Mouse (Mus musculus) megakaryocyte, adult 5-6 weeks (primary cell): ENCODE measurements around the gene Grhl3. TPM values are rescaled to one million over a fixed set of nuclear protein-coding genes. Genes with fewer than 3 reads are reported as not detected.

Experiments used
- ATAC-seq: 2 replicates; pipeline ENCODE4 v1.8.0; 2016; ENCODE audit warnings: mild to moderate bottlenecking, inconsistent platforms; ENCODE audit not compliant: poor library complexity, severe bottlenecking
- total RNA-seq, 2 experiments: library from RNA; stranded (forward) in 1 of 2; stranded (reverse) in 1 of 2; fragments of 153-499, 151-499 nt in 1 of 2; fragments of 221-1000, 200-1000 nt in 1 of 2; gene quantifications; 2 replicates each; pipeline versions ENCODE4 v1.2.3 to v1.2.4; 2015 to 2017

Gene Grhl3
- total RNA-seq, 2 experiments from 2014 or later: not detected

DNA sequence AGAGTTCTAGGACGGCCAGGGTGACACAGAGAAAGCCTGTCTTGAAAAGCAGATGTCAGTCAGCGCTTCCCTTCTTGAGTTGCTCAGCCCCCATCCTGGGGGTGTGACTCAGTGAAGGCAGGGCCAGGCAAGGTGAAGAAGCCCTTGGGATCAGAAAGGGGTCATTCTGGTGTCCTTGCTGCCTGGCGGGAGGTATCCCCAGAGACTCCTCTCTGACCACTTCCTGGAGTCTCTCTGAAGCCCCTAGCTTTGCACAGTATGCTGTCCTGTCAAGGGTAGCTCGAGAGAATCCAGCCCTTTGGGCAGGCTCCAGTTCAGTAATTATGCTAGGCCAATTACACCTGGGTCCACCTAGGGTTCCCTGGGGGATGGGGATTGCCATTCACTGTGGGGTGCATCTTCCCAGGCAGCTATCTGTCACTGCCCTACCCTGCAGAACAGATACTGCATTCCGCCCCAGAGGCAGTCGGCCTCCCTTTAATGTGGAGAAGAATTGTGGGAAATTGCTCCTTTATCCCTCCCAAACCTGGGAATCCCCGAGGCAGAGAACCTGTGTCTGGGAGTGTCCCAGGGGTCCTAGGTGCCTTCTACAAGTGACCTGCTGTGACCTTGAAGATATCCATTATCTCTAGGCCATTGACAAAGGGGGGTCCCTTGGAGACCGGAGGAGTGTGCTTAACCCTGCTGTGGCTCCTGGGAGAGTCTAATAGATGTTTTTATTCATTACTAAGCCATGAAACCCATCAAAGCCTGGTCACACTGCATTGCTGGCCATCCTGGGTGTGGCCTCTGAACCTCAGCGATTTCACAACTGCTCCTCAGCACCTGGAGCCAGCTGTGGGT lies 41.4 kb downstream of the Grhl3 start:
- ATAC-seq: no peak

DNA sequence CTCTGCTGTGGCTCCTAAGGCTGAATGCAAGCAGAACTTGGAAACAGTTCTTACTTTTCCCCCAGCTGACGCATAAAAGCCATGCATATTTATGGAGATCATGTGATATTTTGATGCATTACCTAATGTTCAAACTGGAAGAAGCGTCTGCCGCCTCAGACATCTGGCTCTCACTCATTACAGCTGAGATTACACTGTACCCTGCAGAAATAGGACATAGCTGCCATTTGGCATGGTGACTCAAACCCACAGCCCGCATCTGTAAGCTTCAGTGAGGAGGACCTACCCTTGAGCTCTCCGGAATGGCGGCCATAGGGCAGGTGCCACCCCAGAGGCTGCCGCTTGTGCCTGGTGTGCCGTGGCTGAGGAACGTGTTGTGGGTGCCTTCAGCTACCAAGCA lies 42.2 kb downstream of the Grhl3 start:
- ATAC-seq: no peak

- no peak for ATAC-seq
Observed at GRCm38 (mm10) chr4:135530270-135530669, 43.2 kb downstream of the Grhl3 start.

DNA sequence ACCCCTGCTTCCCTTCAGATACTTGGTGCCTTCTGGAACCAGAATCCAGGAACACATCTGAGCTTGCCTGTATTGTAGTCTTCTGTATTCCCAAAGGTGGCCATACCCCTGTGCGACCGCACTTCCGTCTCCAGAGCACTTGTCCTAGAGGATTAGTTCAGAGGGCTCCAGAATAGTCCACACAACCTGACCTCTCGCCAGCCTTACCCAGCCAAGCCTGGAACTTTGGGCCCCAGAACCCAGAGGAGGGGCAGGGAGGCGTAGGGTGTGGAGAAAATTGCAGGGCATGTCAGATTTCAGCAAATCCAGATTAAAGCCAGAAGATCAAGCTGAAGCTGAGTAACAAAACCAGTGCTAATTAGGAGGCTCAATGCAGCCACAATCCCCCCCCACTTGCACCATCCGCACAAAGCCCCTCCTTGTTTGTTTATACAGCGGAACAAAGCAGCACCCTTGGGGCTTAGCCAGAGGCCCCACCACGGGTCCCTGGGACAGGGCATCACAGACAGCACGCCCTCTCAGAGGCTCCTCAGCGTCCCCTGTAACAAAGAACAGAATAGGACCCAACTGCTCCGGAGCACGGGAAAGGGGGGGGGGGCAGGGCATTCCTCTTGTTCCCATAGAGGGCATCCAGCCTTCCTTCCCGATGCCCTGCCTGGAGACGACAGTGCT lies 47.3 kb downstream of the Grhl3 start:
- ATAC-seq: no peak

- no peak for ATAC-seq
Observed at GRCm38 (mm10) chr4:135525057-135525456, 48.4 kb downstream of the Grhl3 start.

GRCm38 (mm10) chr4:135523939-135524338 lies 49.5 kb downstream of the Grhl3 start:
- ATAC-seq: no peak

- ATAC-seq: no peak
Observed at GRCm38 (mm10) chr4:135520421-135520820, 53.0 kb downstream of the Grhl3 start.

DNA sequence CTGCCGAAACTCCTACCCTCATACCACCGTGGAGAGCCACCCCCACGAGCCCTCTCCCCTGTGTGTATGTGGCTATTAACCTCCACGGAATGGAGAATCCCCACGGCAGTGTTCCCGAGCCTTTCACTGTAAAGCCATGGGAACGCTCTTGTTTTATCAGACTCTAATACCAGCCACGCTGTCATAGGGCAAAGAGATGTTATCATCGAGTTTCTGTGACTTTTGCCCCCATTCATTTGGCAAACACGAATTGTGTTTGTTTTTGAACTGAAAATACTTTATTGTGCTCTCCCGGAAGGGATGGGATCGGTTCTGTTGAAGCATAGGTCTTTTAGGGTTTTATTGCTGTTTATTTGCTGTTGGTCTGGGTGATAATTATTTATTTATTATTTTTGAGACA lies 55.3 kb downstream of the Grhl3 start:
- ATAC-seq: no peak

- peak; percentile 76 for ATAC-seq
Observed at GRCm38 (mm10) chr4:135516351-135517316, 56.8 kb downstream of the Grhl3 start.

- 0 out of 2 replicates have a peak, but pooled peaks have one; percentile 23 for ATAC-seq
Observed at GRCm38 (mm10) chr4:135514925-135515324, 58.5 kb downstream of the Grhl3 start.

DNA sequence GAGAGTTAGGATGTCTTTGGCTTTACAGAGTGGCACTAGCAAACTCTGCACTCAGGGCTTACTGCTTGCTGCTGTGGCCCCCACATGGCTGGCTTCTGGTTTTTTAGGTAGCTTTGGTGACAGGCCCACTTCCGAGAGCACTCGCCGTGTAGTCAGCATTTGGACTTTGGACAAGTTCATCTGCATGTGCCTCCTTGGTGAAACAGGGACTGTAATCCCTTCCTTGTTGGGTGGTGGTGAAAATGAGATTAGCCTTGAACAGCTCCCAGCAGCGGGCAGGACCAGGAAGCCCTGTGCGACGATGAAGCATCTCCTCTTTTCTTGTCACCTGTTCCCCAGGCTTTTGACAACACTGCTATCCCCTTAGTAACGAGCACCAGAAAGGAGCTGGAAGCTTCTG lies 59.6 kb downstream of the Grhl3 start:
- no peak for ATAC-seq

- ATAC-seq: no peak
Observed at GRCm38 (mm10) chr4:135509515-135509914, 63.9 kb downstream of the Grhl3 start.

DNA sequence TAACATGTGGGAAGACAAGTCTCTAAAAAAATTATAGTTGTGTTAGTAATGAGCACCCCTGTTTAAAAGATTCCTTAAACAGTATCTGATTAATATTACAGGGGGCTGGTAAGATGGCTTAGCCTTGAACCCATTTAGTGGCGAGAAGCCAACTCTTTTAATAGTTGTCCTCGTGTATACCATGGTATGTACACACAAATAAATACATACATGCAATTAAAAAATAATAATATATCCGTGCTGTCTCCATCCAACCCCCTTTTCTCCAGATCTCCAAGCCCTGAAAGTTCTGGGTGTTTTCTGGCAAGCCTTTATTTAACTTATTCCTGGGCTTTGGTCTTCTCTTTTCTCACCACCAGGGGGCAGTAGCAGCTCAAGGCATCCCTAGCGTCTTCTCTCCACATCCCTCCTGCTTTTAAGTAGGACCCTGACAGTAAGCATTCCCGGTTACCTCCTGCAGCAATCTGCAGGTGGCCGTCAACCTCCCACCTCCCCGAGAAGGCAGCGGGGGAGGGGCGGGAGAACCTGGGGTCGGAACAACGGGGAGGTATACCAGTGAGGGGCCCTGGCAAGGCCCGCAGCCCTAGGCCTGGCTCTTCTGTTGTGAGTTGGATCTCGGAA lies 64.9 kb downstream of the Grhl3 start:
- peak; percentile 44 for ATAC-seq

DNA sequence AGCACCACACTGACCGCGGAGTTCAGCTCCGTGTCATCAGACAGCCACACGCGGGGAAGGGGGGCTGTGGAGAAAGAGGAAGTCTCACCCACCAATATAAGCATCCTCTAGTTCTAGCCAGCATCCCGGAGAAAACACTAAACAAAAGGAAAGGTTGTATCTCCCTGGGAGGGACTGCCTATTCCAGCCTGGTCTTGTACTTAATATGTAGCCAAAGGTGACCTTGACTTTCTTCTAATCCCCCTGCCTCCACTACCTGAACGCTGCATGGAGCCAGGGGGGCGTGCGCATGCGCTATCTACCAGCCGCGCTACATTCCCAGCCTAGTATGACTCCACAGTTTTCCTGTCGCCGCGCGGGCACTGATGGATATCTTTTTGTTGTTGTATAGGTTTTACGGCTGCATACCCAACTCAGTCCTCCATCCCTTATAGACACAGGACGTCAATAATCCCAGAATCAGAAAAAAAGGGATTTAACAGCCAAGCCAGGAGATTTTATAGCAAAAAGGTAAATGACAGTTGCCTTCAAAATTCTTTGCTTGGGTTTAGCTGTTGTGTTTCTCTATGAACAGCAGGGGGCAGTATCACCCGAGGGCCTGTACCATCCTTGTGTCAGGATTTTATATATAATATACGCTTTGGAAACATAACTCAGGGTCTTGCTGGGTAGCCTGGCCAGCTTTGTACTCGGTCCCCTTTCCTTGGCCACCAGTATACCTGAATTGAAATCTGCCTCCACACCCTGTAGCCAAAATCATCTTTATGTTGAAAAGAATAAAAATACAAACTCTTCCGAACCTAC lies 65.7 kb downstream of the Grhl3 start:
- peak; percentile 51 for ATAC-seq

GRCm38 (mm10) chr4:135505794-135506193 lies 67.6 kb downstream of the Grhl3 start:
- no peak for ATAC-seq

DNA sequence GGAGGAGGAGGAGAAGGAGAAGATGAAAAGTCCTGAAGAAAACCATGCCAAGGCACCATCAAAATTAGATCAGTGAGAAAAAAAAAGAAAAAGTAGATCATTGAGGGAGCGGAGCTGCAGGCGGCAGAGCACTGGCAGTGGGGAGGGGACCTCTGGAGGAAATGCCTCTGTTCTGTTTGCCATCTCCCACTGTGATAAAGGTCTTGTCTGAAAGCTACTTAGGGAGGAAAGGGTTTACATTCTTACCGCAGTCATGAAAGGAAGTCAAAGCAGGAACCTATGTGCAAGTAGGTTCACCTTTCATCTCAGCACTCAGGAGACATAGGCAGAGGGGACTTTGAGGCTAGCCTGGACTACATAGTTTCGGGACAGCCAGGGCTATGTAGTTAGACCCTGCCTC lies 71.8 kb downstream of the Grhl3 start:
- ATAC-seq: no peak

- peak; percentile 60; the same call in 1 of the 2 replicates for ATAC-seq
Observed at GRCm38 (mm10) chr4:135499831-135500230, 73.6 kb downstream of the Grhl3 start.

DNA sequence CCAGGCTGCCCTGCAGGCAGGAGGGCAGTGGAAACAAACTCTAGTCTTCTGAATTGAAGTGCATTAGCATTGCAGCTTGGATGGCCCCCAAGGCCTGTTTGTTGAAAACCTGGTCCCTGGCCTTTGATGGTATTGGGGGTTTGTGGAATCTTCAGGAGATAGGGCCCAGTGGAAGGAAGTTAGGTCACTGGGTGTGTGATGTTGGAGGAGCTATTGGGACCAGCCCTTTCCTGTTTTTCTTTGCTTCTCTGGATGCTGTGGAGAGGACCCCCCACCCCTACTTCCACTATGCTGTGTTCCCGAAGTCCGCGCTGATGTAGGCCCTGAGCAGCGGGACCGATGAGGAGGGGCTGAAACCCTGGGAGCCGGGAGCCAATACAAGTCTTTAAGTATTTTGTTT lies 75.3 kb downstream of the Grhl3 start:
- ATAC-seq: no peak

DNA sequence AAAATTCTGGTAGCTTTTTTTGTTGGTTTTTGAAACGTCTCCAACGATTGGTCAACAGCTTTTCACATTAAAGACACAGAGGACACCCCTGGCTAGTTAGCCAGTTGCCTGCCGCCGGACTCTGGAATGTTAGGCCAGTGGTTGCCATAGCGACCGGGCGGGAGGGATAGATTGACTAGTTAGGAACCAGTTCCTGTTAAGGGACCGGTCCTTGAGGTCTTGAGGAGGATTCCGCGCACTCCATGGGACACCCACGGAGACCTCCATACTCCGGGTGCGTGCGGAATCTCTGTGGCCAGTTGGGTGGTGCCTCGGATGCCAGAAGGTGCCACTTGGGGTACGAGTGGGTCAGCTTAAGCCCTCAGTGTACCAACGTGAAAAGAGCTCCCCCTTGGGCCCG lies 77.6 kb downstream of the Grhl3 start:
- ATAC-seq: no peak

- ATAC-seq: no peak
Observed at GRCm38 (mm10) chr4:135495397-135495791, 78.0 kb downstream of the Grhl3 start.
